17 mouse cellular contexts compared by ENCODE assay signal in the genomic region with DNA sequence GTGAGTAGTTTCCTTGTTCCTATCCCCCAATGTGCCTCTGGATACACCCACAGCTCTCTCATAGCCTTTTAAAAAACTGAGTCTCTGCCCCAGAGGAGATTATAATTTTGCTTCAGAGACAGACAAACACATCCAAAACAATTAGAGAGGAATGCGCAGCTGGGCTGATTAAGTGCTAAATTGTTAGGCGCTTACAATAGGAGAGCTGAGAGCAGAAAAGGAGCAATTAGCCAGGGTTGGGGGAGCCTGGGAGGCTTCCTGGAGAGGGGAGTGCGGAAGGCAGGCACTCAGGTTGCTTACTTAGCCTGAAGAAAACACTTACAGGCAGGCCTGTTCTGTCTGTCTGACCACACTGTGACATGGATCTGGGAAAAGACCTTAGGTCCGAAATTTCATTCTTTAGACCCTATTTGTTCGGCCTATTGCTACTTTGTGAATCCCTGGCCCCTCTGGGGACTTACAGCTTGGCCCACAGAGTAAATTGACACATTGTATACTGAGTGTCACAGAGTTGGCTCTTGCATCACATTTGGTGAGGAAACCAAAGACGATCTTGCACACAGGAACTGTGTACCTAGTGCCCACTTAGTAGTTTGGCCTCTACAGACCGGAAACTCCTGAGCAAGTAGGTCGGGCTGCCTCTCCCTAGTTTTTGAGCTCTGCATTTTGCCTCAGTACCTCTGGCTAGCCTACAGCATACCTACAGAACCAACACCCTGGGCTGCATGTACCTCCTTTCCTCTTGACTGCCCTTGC. TPM values are rescaled to one million over a fixed set of nuclear protein-coding genes. Genes with fewer than 3 reads are reported as not detected.
DNase-seq lines count a peak whose midpoint lies in the region; ATAC-seq and TF ChIP-seq lines count a peak whose summit lies in the region.
"Had no signal": no experiment of that assay in that cellular context is flagged by ENCODE, and none has a peak within 500 bp of the region (broad histone marks: within the 10 kb centered on the region; RNA-seq: fewer than 3 reads in every experiment).

No protein-coding gene starts in this region.

- TF ChIP-seq POLR2A in kidney, adult 2 months (IDR thresholded peaks at IDR 0.05; ENCODE audit: low read depth, low read length) = no peak

- no peak overlapping the region for H3K4me2 ChIP-seq in forebrain, postnatal 0 days (ENCODE audit: low read depth)
- H3K4me2 ChIP-seq: embryonic facial prominence, embryonic 15.5 days; heart, embryonic 13.5 days; lung, embryonic 14.5 days had no signal

- TF ChIP-seq CTCF in forebrain, postnatal 0 days (IDR thresholded peaks at IDR 0.05; ENCODE audit: low read depth) = no peak
- TF ChIP-seq CTCF in kidney, adult 2 months (conservative IDR thresholded peaks at IDR 0.05; ENCODE audit: insufficient read depth, insufficient read length, low read depth, low read length) = no peak

- no peak overlapping the region for H3K9ac ChIP-seq in forebrain, postnatal 0 days
- H3K9ac ChIP-seq: embryonic facial prominence, embryonic 15.5 days; heart, embryonic 13.5 days; lung, embryonic 14.5 days had no signal

- peak; percentile 38; the same call in 1 of the 2 replicates for ATAC-seq in forebrain, postnatal 0 days
- ATAC-seq: activated CD4-positive, CD25-positive, alpha-beta regulatory T cell, adult 4 months had no signal

- no peaks in the 10 kb centered on the region for H3K36me3 ChIP-seq in embryonic facial prominence, embryonic 10.5 days (replicated peaks)
- H3K36me3 ChIP-seq in forebrain, postnatal 0 days (ENCODE audit: insufficient read depth) = no peaks in the 10 kb centered on the region
- H3K36me3 ChIP-seq in kidney, adult 2 months (ENCODE audit: control insufficient read depth, insufficient read depth, low read length) = no peaks in the 10 kb centered on the region
- H3K36me3 ChIP-seq: embryonic facial prominence, embryonic 15.5 days; heart, embryonic 13.5 days; midbrain, embryonic 10.5 days had no signal

- peaks cover 20% of the 10 kb centered on the region for H3K4me1 ChIP-seq in embryonic facial prominence, embryonic 10.5 days
- no peaks in the 10 kb centered on the region for H3K4me1 ChIP-seq in forebrain, postnatal 0 days (ENCODE audit: insufficient read depth)
- peaks cover 3% of the 10 kb centered on the region; the same call in 1 of the 2 replicates for H3K4me1 ChIP-seq in kidney, adult 2 months (ENCODE audit: control insufficient read depth, insufficient read depth, low read length)

- peak; percentile 28 for DNase-seq in testis, postnatal 14 days (ENCODE audit: low spot score)
- no peak for DNase-seq in testis, postnatal 10 days (ENCODE audit: low spot score)
- DNase-seq in embryonic facial prominence, embryonic 10.5 days (ENCODE audit: low spot score) = peak; percentile 18
- DNase-seq in forebrain, postnatal 0 days = no peak
- DNase-seq in cerebellum, postnatal 4 days (ENCODE audit: low spot score in 2 of 2) = no peak
- DNase-seq in kidney, adult 2 months = no peak
- DNase-seq in kidney, adult 8-10 months = no peak
- DNase-seq: cerebellum, adult 11 months; gastrocnemius, postnatal 25 days; layer of hippocampus, postnatal 36 days; lung, embryonic 14.5 days; right cerebral cortex, postnatal 14 days had no signal

- WGBS in embryonic facial prominence, embryonic 10.5 days = 37% methylated on average over 8 of the region's 8 CpGs
- 31% methylated on average over 8 of the region's 8 CpGs for WGBS in forebrain, postnatal 0 days
- WGBS in kidney, adult 2 months = 88% methylated on average over 8 of the region's 8 CpGs

- H3K27me3 ChIP-seq in embryonic facial prominence, embryonic 10.5 days (replicated peaks; ENCODE audit: low read depth, poor library complexity, severe bottlenecking) = peaks cover 54% of the 10 kb centered on the region
- peaks cover 13% of the 10 kb centered on the region for H3K27me3 ChIP-seq in forebrain, postnatal 0 days (ENCODE audit: insufficient read depth, low read length)
- H3K27me3 ChIP-seq in kidney, adult 2 months (replicated peaks; ENCODE audit: control insufficient read depth, insufficient read depth, low read length) = no peaks in the 10 kb centered on the region

- H3K9me3 ChIP-seq in embryonic facial prominence, embryonic 10.5 days = no peaks in the 10 kb centered on the region
- no peaks in the 10 kb centered on the region for H3K9me3 ChIP-seq in forebrain, postnatal 0 days (ENCODE audit: low read length)
- H3K9me3 ChIP-seq: embryonic facial prominence, embryonic 15.5 days; heart, embryonic 13.5 days; midbrain, embryonic 10.5 days had no signal

- no peak overlapping the region for H3K27ac ChIP-seq in embryonic facial prominence, embryonic 10.5 days (replicated peaks)
- no peak overlapping the region for H3K27ac ChIP-seq in forebrain, postnatal 0 days (ENCODE audit: low read depth, low read length)
- no peak overlapping the region for H3K27ac ChIP-seq in kidney, adult 2 months (ENCODE audit: insufficient read depth, low read depth, low read length)
- H3K27ac ChIP-seq: embryonic facial prominence, embryonic 15.5 days; heart, embryonic 13.5 days; midbrain, embryonic 10.5 days; stomach, postnatal 0 days had no signal

- no peak overlapping the region for H3K4me3 ChIP-seq in embryonic facial prominence, embryonic 10.5 days
- no peak overlapping the region for H3K4me3 ChIP-seq in forebrain, postnatal 0 days (ENCODE audit: low read depth, low read length)
- H3K4me3 ChIP-seq in kidney, adult 2 months (ENCODE audit: insufficient read depth, low read depth, low read length) = no peak overlapping the region
- H3K4me3 ChIP-seq: embryonic facial prominence, embryonic 15.5 days; heart, embryonic 13.5 days; midbrain, embryonic 10.5 days had no signal

RNA-seq across cellular contexts. Expression of a gene that starts 3.7 kb away (rescaled TPM):
- 2.4 and 3.4 TPM in 2 replicates for polyA plus RNA-seq in embryonic facial prominence, embryonic 10.5 days (2016; fragmentation: Nextera tagmentation; extraction: Ambion mirVana)
- total RNA-seq in forebrain, postnatal 0 days (2014; rRNA removed) = 3.1 and 6.7 TPM in 2 replicates
- 3.0 and 3.6 TPM in 2 replicates for polyA plus RNA-seq in forebrain, postnatal 0 days (2015; fragmentation: Nextera tagmentation; extraction: Ambion mirVana)
- 19.5 and 21.0 TPM in 2 replicates for polyA plus RNA-seq in kidney, adult 2 months (2012; rRNA removed)

Comparison
In these comparisons a context has a peak if more than half of its experiments do, and no peak if none do; other contexts are left out.
1. DNase-seq: peak in testis, postnatal 14 days (single experiment) and embryonic facial prominence, embryonic 10.5 days (single experiment); none in testis, postnatal 10 days (single experiment), forebrain, postnatal 0 days (single experiment), cerebellum, postnatal 4 days (0 of 2), kidney, adult 2 months (single experiment) and kidney, adult 8-10 months (0 of 2).